Mouse (Mus musculus): ENCODE results near the gene Wdr74. TPM values are rescaled to one million over a fixed set of nuclear protein-coding genes. Genes with fewer than 3 reads are reported as not detected.
A peak's percentile ranks its signal among the peaks of the same experiment; 100 is the strongest.
"Not testable (repeated sequence)": the region's sequence is repeated elsewhere in the genome, so short reads cannot be mapped to it uniquely, and the experiment has no call there.

Gene Wdr74
- total and polyA plus RNA-seq, 3 experiments: 15.7 to 19.2 (median 18.7) TPM

GRCm38 (mm10) chr19:8723574-8724346 is 11.9 kb upstream of the Wdr74 start:
- no peak for TF ChIP-seq POLR2A (IDR thresholded peaks at IDR 0.05; ENCODE audit: insufficient read depth, low read depth, low read length)
- no peak for TF ChIP-seq CTCF (IDR thresholded peaks at IDR 0.05)
- TF ChIP-seq EP300 (IDR thresholded peaks at IDR 0.05; ENCODE audit: insufficient read depth, low read depth, low read length): no peak
- peak in 1 of 2 experiments; percentile 35 for DNase-seq
- Histone ChIP-seq H3K4me1 (ENCODE audit: control insufficient read depth, insufficient read depth, low read length) (peaks cover 2% of the 10 kb centered on the region), H3K9ac (ENCODE audit: low read depth, low read length) (peak overlapping the region; percentile 82), H3K79me2 (replicated peaks; ENCODE audit: control insufficient read depth, insufficient read depth, low read length) (no peaks in the 10 kb centered on the region; the same call in 1 of the 2 replicates), H3K27me3 (ENCODE audit: control insufficient read depth, insufficient read depth, low read length) (no peaks in the 10 kb centered on the region), H3K4me3 (peak overlapping the region; percentile 58), H3K36me3 (ENCODE audit: control insufficient read depth, insufficient read depth, low read length) (peaks cover 31% of the 10 kb centered on the region), H3K27ac (peak overlapping the region; percentile 79)
- 1% methylated on average over 20 of the region's 20 CpGs for WGBS
- intact Hi-C loops (cut with DNase I): loop anchor here (1.0 to 5.0 kb wide), 3 partner anchors 10 to 94 kb away; partner anchors contain the start of genes Ttc9c and Zbtb3

- TF ChIP-seq EP300 (IDR thresholded peaks at IDR 0.05; ENCODE audit: insufficient read depth, low read depth, low read length): no peak
- Histone ChIP-seq H3K79me2 (replicated peaks; ENCODE audit: control insufficient read depth, insufficient read depth, low read length) (no peaks in the 10 kb centered on the region; the same call in 1 of the 2 replicates), H3K9ac (ENCODE audit: low read depth, low read length) (no peak overlapping the region), H3K36me3 (ENCODE audit: control insufficient read depth, insufficient read depth, low read length) (peaks cover 31% of the 10 kb centered on the region), H3K4me3 (peak overlapping the region; percentile 58; the same call in 1 of the 2 replicates), H3K27me3 (ENCODE audit: control insufficient read depth, insufficient read depth, low read length) (no peaks in the 10 kb centered on the region), H3K27ac (no peak overlapping the region), H3K4me1 (ENCODE audit: control insufficient read depth, insufficient read depth, low read length) (peaks cover 2% of the 10 kb centered on the region)
- intact Hi-C loops (cut with DNase I): loop anchor here (5.0 kb wide), 2 partner anchors 78 to 93 kb away; partner anchors contain the start of genes Ttc9c and Zbtb3
- no peak for DNase-seq
- WGBS: 10% methylated on average over 2 of the region's 2 CpGs
Measured at GRCm38 (mm10) chr19:8724392-8724791, 11.2 kb upstream of the Wdr74 start.

GRCm38 (mm10) chr19:8725081-8725613 is 10.5 kb upstream of the Wdr74 start:
- no peak for TF ChIP-seq CTCF (IDR thresholded peaks at IDR 0.05)
- TF ChIP-seq EP300 (IDR thresholded peaks at IDR 0.05; ENCODE audit: insufficient read depth, low read depth, low read length): no peak
- TF ChIP-seq POLR2A (IDR thresholded peaks at IDR 0.05; ENCODE audit: insufficient read depth, low read depth, low read length): no peak
- Histone ChIP-seq H3K36me3 (ENCODE audit: control insufficient read depth, insufficient read depth, low read length) (peaks cover 31% of the 10 kb centered on the region), H3K4me3 (no peak overlapping the region), H3K9ac (ENCODE audit: low read depth, low read length) (no peak overlapping the region), H3K79me2 (replicated peaks; ENCODE audit: control insufficient read depth, insufficient read depth, low read length) (no peaks in the 10 kb centered on the region; the same call in 1 of the 2 replicates), H3K4me1 (ENCODE audit: control insufficient read depth, insufficient read depth, low read length) (peaks cover 2% of the 10 kb centered on the region), H3K27ac (no peak overlapping the region), H3K27me3 (ENCODE audit: control insufficient read depth, insufficient read depth, low read length) (no peaks in the 10 kb centered on the region)
- intact Hi-C loops (cut with DNase I): no loop called here
- DNase-seq: no peak
- 65% methylated on average over 4 of the region's 4 CpGs for WGBS

- TF ChIP-seq POLR2A (IDR thresholded peaks at IDR 0.05; ENCODE audit: insufficient read depth, low read depth, low read length): no peak
- TF ChIP-seq EP300 (IDR thresholded peaks at IDR 0.05; ENCODE audit: insufficient read depth, low read depth, low read length): no peak
- no peak for TF ChIP-seq CTCF (IDR thresholded peaks at IDR 0.05)
- H3K36me3 ChIP-seq (ENCODE audit: control insufficient read depth, insufficient read depth, low read length): peaks cover 31% of the 10 kb centered on the region
- no peak for DNase-seq
- H3K27me3 ChIP-seq (ENCODE audit: control insufficient read depth, insufficient read depth, low read length): no peaks in the 10 kb centered on the region
- no peaks in the 10 kb centered on the region; the same call in 1 of the 2 replicates for H3K79me2 ChIP-seq (replicated peaks; ENCODE audit: control insufficient read depth, insufficient read depth, low read length)
- no peak overlapping the region for H3K4me3 ChIP-seq
- intact Hi-C loops (cut with DNase I): no loop called here
- H3K4me1 ChIP-seq (ENCODE audit: control insufficient read depth, insufficient read depth, low read length): peaks cover 2% of the 10 kb centered on the region
- 51% methylated on average over 3 of the region's 3 CpGs for WGBS
- H3K9ac ChIP-seq (ENCODE audit: low read depth, low read length): no peak overlapping the region
- H3K27ac ChIP-seq: no peak overlapping the region
Measured at GRCm38 (mm10) chr19:8726609-8727390, 8.8 kb upstream of the Wdr74 start.

GRCm38 (mm10) chr19:8727495-8728114 is 8.0 kb upstream of the Wdr74 start:
- DNase-seq: no peak
- no peak overlapping the region for H3K27ac ChIP-seq
- peaks cover 2% of the 10 kb centered on the region for H3K4me1 ChIP-seq (ENCODE audit: control insufficient read depth, insufficient read depth, low read length)
- WGBS: 29% methylated on average over 5 of the region's 5 CpGs
- TF ChIP-seq EP300 (IDR thresholded peaks at IDR 0.05; ENCODE audit: insufficient read depth, low read depth, low read length) (no peak), CTCF (IDR thresholded peaks at IDR 0.05) (no peak), POLR2A (IDR thresholded peaks at IDR 0.05; ENCODE audit: insufficient read depth, low read depth, low read length) (no peak)
- H3K27me3 ChIP-seq (ENCODE audit: control insufficient read depth, insufficient read depth, low read length): no peaks in the 10 kb centered on the region
- H3K4me3 ChIP-seq: no peak overlapping the region
- no peaks in the 10 kb centered on the region for H3K79me2 ChIP-seq (replicated peaks; ENCODE audit: control insufficient read depth, insufficient read depth, low read length)
- H3K36me3 ChIP-seq (ENCODE audit: control insufficient read depth, insufficient read depth, low read length): peaks cover 28% of the 10 kb centered on the region
- no peak overlapping the region for H3K9ac ChIP-seq (ENCODE audit: low read depth, low read length)
- intact Hi-C loops (cut with DNase I): no loop called here

- H3K79me2 ChIP-seq (replicated peaks; ENCODE audit: control insufficient read depth, insufficient read depth, low read length); intact Hi-C loops (cut with DNase I); H3K4me1 ChIP-seq (ENCODE audit: control insufficient read depth, insufficient read depth, low read length); H3K27me3 ChIP-seq (ENCODE audit: control insufficient read depth, insufficient read depth, low read length); H3K27ac ChIP-seq; DNase-seq; H3K9ac ChIP-seq (ENCODE audit: low read depth, low read length); H3K4me3 ChIP-seq: not testable (repeated sequence)
- 44% methylated on average over 3 of the region's 3 CpGs for WGBS
- peaks cover 28% of the 10 kb centered on the region for H3K36me3 ChIP-seq (ENCODE audit: control insufficient read depth, insufficient read depth, low read length)
Measured at GRCm38 (mm10) chr19:8728335-8729099, 7.1 kb upstream of the Wdr74 start.
